Mouse (Mus musculus) liver, postnatal 0 days (tissue): ENCODE data around the gene 1700008O03Rik.

Source experiments
- CTCF ChIP-seq: sonication (generic); IDR thresholded peaks from 2 replicates; pipeline ENCODE4 v1.5.1; 2016; ENCODE audit warnings: antibody characterized with exemption, low read depth
- EP300 ChIP-seq: IDR thresholded peaks from 2 replicates; pipeline ENCODE4 v1.6.1; 2016; ENCODE audit warnings: antibody characterized with exemption, low read depth, mild to moderate bottlenecking

DNA sequence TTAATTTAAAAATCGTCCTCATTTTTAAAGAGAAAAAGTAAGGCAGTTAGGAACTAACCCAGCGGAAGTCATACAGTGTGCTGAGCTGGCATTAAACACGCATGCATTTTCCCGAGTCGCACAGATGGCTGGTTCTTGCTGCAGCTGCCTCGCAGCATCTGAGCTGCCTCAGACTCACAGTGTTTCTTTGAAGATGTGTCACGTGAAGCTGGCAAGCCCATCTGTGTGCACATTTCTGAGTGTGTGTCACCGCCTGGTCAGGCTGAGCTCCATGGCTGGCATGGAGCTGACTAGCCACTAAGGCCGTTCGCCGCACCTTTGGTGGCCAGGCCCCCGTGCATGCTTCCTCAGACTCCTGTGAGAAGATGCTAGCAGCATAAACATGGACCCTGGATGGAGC lies 3.1 kb downstream of the 1700008O03Rik start:
- no peak for TF ChIP-seq CTCF
- TF ChIP-seq EP300: no peak
